Mouse (Mus musculus): ENCODE results near the gene Ltb4r2.

DNA sequence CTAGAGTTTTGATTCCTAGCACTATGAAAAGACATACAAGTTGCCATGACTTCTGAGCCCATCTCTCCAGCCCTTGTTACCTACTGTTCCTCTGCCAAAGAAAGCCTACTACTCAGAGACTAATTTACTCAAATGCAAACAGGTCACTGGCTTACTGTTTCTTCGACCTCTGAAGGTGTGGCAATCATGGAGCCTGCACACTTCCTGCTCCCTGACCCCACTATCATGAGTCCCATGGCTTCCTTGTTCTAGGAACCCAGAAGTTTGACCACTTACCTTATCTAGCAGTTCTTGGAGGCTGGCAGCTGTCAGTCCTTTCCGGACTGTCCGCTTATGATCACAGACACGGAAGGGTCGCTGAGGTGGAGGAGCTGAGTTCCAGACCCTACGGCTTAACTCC lies 3.7 kb upstream of the Ltb4r2 start:
- no peak for TF ChIP-seq CTCF (IDR thresholded peaks at IDR 0.05; ENCODE audit: insufficient read depth, low read length)
- no peak for TF ChIP-seq POLR2A (IDR thresholded peaks at IDR 0.05; ENCODE audit: borderline replicate concordance, extremely low read depth, low read depth, low read length)
